Mouse (Mus musculus) urinary bladder, postnatal 4 days (tissue): Measurements from ENCODE around the gene Actl10.
A peak's percentile ranks its signal among the peaks of the same experiment; 100 is the strongest.

Experiments
- DNase-seq, 2 experiments: peaks; one replicate each; pipeline ENCODE4 v3.0.0; 2021 to 2022; ENCODE audit warnings: low spot score in 2 of 2

Gene Actl10

GRCm38 (mm10) chr2:154551476-154551875 is at the start of gene Actl10:
Gene Actl10 (plus strand): TSS chr2:154551776.
- DNase-seq: no peak

GRCm38 (mm10) chr2:154507076-154507475 is 44.5 kb upstream of the Actl10 start:
- DNase-seq: no peak

- DNase-seq: no peak
These were observed 43.9 kb upstream of the Actl10 start for GRCm38 (mm10) chr2:154507566-154508283.

- no peak for DNase-seq
These were observed 43.1 kb upstream of the Actl10 start for GRCm38 (mm10) chr2:154508450-154508849.

GRCm38 (mm10) chr2:154510141-154510540 is 41.4 kb upstream of the Actl10 start:
- DNase-seq: no peak

- no peak for DNase-seq
These were observed 34.6 kb upstream of the Actl10 start for GRCm38 (mm10) chr2:154516944-154517343.

GRCm38 (mm10) chr2:154517424-154517823 is 34.2 kb upstream of the Actl10 start:
- no peak for DNase-seq

GRCm38 (mm10) chr2:154521449-154521848 is 30.1 kb upstream of the Actl10 start:
- no peak for DNase-seq

GRCm38 (mm10) chr2:154522334-154522733 is 29.2 kb upstream of the Actl10 start:
- DNase-seq: no peak

GRCm38 (mm10) chr2:154525285-154525684 is 26.3 kb upstream of the Actl10 start:
- DNase-seq: no peak

GRCm38 (mm10) chr2:154526531-154526930 is 25.0 kb upstream of the Actl10 start:
- no peak for DNase-seq

GRCm38 (mm10) chr2:154532888-154533287 is 18.7 kb upstream of the Actl10 start:
- DNase-seq: no peak

- DNase-seq: no peak
These were observed 16.8 kb upstream of the Actl10 start for GRCm38 (mm10) chr2:154534704-154535270.

GRCm38 (mm10) chr2:154538310-154538709 is 13.3 kb upstream of the Actl10 start:
- no peak for DNase-seq

- DNase-seq: no peak
These were observed 12.9 kb upstream of the Actl10 start for GRCm38 (mm10) chr2:154538710-154539109.

- DNase-seq: no peak
These were observed 11.9 kb upstream of the Actl10 start for GRCm38 (mm10) chr2:154539720-154540119.

GRCm38 (mm10) chr2:154541630-154542029 is 9.9 kb upstream of the Actl10 start:
- no peak for DNase-seq

GRCm38 (mm10) chr2:154543567-154544347 is 7.8 kb upstream of the Actl10 start:
- DNase-seq: no peak

GRCm38 (mm10) chr2:154546711-154547110 is 4.9 kb upstream of the Actl10 start, which contains the start of gene 1700003F12Rik:
Gene 1700003F12Rik (plus strand): TSS chr2:154547085.
- DNase-seq: no peak

GRCm38 (mm10) chr2:154548688-154549087 is 2.9 kb upstream of the Actl10 start:
- DNase-seq: no peak

- peak; percentile 71 to 72 for DNase-seq
These were observed 2.3 kb upstream of the Actl10 start for GRCm38 (mm10) chr2:154549127-154549885.

- DNase-seq: no peak
These were observed 1.7 kb upstream of the Actl10 start for GRCm38 (mm10) chr2:154549886-154550189.
